Mouse (Mus musculus) intestine, embryonic 16.5 days (tissue): ENCODE results near the gene Herc1. TPM values are rescaled to one million over a fixed set of nuclear protein-coding genes. Genes with fewer than 3 reads are reported as not detected.
A peak's percentile ranks its signal among the peaks of the same experiment; 100 is the strongest.

Experiments
- ATAC-seq: fragments of 200-750 bp; cut with Nextera tagmentation; 2 replicates; pipeline ENCODE4 v1.8.0; 2017; ENCODE audit warnings: moderate TSS enrichment, moderate library complexity
- H3K27ac ChIP-seq: fragments of 300-500 bp; sonication (generic); 2 replicates; pipeline ENCODE4 v1.5.1; 2014; ENCODE audit warnings: mild to moderate bottlenecking, low read length
- H3K27me3 ChIP-seq: fragments of 300-500 bp; sonication (generic); replicated peaks from 2 replicates; pipeline ENCODE4 v1.6.1; 2014; ENCODE audit warnings: low read length, control low read depth, mixed read lengths; ENCODE audit not compliant: control insufficient read depth, insufficient read depth
- H3K36me3 ChIP-seq: fragments of 300-500 bp; sonication (generic); 2 replicates; pipeline ENCODE4 v1.6.1; 2014; ENCODE audit warnings: low read length, control low read depth; ENCODE audit not compliant: control insufficient read depth, insufficient read depth
- H3K4me1 ChIP-seq: fragments of 300-500 bp; sonication (generic); 2 replicates; pipeline ENCODE4 v1.6.1; 2014; ENCODE audit warnings: low read length, control low read depth, mixed read lengths; ENCODE audit not compliant: control insufficient read depth, insufficient read depth
- H3K4me2 ChIP-seq: fragments of 300-500 bp; sonication (generic); 2 replicates; pipeline ENCODE4 v1.6.1; 2014; ENCODE audit warnings: low read depth, low read length, control low read depth
- H3K4me3 ChIP-seq: fragments of 300-500 bp; sonication (generic); 2 replicates; pipeline ENCODE4 v1.5.1; 2014; ENCODE audit warnings: mild to moderate bottlenecking, low read length
- H3K9ac ChIP-seq: fragments of 300-500 bp; sonication (generic); 2 replicates; pipeline ENCODE4 v1.6.1; 2014; ENCODE audit warnings: low read depth, low read length
- H3K9me3 ChIP-seq: fragments of 300-500 bp; sonication (generic); 2 replicates; pipeline ENCODE4 v1.6.1; 2016; ENCODE audit warnings: low read length, control low read depth; ENCODE audit not compliant: control insufficient read depth
- WGBS: fragments of 180-500 bp; shearing (Covaris S2); extraction: QIAGEN DNeasy Blood & Tissue Kit; methylation state at CpG from one replicate; pipeline ENCODE4 v1.1.7; 2014; 5-methylcytosine and 5-hydroxymethylcytosine counted together
- polyA plus RNA-seq: library from polyadenylated mRNA; unstranded; fragments of >200 nt; fragmentation: Nextera tagmentation; extraction: Ambion mirVana; gene quantifications from 2 replicates; pipeline ENCODE4 v1.2.1, GENCODE M21; 2015

Herc1 gene
- 12.8 and 13.8 TPM in 2 replicates for polyA plus RNA-seq

DNA sequence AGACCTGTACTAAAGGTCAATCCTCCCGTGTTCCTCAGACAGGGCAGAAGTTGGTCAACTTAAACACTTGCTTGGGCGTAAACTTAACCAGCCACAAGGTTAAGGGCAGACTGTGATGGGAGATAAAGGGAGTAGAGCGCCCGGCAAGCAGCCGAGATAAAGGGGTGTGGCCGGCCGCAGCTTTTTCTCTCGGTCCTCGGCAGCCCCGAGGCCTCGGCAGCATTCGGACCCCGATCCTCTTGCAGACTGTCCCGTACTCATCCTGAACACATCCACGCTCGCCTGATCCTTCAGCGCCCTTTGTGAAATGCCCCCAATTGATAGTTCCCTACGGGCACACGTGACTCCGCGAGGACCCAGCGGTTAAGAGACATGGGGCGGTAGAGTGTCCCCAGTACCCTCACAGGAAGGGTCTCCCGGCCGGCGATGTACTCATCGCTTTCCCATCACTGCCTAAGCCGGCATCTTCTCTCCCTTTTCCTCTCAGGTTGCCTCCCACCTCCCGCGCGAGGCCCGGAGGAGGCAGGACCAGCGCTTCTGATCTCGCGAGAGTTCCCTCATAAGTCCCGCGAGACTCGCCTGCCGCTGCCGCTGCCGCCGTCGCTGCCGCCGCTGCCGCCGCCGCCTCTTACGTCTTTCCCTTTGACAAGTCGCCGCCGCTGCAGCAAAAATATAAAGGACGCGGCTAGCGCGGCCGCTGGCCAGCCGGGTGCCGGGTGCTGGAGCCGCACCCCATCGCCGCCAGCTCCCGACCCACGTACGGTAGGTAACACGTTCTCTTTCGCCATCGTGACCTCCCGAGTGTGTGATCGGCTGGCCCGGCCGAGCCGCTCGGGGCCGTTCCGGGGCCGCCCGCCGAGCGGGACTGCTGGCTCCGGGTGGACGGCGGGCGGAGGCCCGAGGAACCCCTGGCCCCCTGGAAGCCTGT is at the start of gene Herc1:
Gene Herc1, plus strand, starts transcription at position 591 of the 928 bp plus-strand sequence.
- H3K36me3 ChIP-seq, result no peaks in the 10 kb centered on the region
- peak within 1 kb of the TSS; percentile 99 for H3K9ac ChIP-seq
- peaks cover 14% of the 10 kb centered on the region for H3K4me1 ChIP-seq
- no peaks in the 10 kb centered on the region for H3K9me3 ChIP-seq
- peak within 1 kb of the TSS; percentile 97 for H3K27ac ChIP-seq
- H3K27me3 ChIP-seq, result 0 out of 2 replicates have a peak, but pooled peaks cover 2% of the 10 kb centered on the region
- H3K4me2 ChIP-seq, result peak within 1 kb of the TSS; percentile 78
- H3K4me3 ChIP-seq, result peak within 1 kb of the TSS; percentile 93
- WGBS, result under 1% methylated on average over 85 of the region's 85 CpGs
- ATAC-seq, result peak; percentile 92

DNA sequence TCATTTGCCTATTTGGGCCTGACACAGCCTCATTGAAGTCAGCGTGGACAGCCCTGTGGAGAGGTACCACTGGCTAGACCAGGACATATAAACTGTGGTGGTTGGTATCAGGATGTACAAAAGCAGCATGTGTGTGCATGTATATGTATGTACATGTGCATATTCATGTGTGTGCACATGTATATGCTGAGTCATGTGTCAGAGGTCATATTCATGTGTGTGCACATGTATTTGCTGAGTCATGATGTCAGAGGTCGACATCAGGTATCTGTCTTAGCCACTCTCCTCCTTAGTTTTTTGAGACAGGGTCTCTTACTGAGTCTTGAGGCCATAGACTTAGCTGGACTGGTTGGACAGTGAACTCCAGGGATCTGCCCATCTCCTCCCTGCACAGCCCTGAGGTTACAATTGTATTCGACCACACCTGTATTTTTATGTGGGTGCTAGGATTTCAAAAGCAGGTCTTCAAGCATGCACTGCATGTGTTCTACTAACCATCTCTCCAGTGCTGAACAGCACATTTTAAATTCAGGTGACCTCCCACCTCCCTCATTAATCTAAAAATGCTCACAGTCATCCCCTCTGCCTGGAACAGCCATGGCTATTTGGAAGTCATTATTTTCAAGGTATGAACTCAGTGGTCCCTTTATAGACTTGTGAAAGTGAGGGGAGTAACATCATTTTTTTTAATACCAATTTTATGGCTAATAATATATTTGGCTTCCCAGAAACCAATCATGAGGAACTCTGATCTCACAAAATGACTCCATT is 45.7 kb upstream of the Herc1 start:
- no peaks in the 10 kb centered on the region for H3K36me3 ChIP-seq
- ATAC-seq, result no peak
- H3K9ac ChIP-seq, result no peak overlapping the region
- no peaks in the 10 kb centered on the region for H3K27me3 ChIP-seq
- H3K4me2 ChIP-seq, result no peak overlapping the region
- H3K27ac ChIP-seq, result no peak overlapping the region
- H3K9me3 ChIP-seq, result no peaks in the 10 kb centered on the region
- WGBS, result 84% methylated on average over 3 of the region's 3 CpGs
- H3K4me3 ChIP-seq, result no peak overlapping the region
- H3K4me1 ChIP-seq, result peaks cover 3% of the 10 kb centered on the region; the same call in 1 of the 2 replicates

DNA sequence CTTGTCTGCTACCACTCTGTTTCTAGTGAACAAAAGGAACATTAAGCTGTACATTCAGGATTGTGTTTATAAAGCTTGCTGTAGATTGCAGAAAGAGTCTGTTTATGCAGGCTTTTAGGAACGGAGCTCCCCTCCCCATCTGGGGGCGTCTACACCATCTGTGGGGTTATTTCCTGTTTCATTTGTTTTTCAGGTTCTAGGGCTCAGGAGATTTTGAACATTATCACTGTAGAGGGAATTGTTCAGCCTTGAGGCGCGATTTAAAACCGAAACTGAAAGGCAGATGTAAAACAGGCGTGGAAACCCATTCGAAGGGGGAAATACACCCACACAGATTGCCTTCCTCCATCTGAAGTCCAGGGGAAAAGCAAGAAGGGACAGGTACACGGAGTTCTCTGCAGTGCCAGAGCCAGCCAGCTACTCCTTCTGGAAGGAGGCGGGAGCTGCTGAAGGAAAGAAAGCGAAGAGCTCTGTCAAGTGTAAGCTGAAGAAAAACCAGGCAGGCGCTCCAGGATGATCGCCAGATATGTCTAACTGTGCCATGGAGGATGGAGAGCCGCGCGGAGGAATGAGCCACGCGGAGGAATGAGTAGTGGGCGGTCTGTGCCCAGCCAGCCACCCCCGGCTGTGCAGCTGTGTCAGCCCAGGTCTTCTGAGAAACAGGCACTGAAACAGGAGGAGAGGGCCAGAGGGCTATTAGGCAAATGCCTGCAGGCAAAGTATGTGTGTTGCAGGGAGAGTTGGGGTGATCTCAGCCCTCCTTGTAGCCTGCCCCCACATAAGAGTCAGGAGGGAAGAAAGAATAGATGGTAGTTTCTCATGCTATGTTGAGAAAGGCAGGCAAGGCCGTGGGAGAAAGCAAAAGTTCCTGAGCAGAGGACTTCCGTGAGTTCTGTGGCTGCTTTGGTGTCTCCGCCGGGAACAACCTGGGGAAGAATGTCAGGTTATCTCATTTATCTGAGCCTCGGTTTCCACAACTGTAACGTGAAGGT is 44.8 kb upstream of the Herc1 start:
- no peak for ATAC-seq
- Histone ChIP-seq H3K27me3 (no peaks in the 10 kb centered on the region), H3K36me3 (no peaks in the 10 kb centered on the region), H3K9me3 (no peaks in the 10 kb centered on the region), H3K4me2 (peak overlapping the region; percentile 53), H3K9ac (peak overlapping the region; percentile 34), H3K4me3 (peak overlapping the region; percentile 38), H3K27ac (no peak overlapping the region), H3K4me1 (peaks cover 3% of the 10 kb centered on the region; the same call in 1 of the 2 replicates)
- 45% methylated on average over 25 of the region's 25 CpGs for WGBS

DNA sequence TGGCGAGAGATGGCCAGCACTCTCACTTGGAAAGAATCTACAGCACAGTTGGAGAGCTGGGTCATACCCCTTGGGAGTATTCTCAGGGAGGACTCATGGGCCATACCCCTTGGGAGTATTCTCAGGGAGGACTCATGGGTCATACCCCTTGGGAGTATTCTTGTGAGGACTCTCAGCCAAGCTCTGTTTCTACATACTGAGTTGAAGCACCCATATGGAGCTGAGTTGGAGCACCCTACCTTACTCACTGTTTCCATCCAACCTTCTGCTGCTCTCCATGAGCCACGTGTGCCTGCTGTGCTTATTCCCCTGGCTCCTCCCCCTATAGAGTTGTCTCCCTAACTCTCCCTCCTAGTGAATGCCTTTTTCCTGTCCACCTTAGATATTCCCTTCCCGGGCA is 43.8 kb upstream of the Herc1 start:
- 77% methylated on average over 3 of the region's 3 CpGs for WGBS
- no peak for ATAC-seq

DNA sequence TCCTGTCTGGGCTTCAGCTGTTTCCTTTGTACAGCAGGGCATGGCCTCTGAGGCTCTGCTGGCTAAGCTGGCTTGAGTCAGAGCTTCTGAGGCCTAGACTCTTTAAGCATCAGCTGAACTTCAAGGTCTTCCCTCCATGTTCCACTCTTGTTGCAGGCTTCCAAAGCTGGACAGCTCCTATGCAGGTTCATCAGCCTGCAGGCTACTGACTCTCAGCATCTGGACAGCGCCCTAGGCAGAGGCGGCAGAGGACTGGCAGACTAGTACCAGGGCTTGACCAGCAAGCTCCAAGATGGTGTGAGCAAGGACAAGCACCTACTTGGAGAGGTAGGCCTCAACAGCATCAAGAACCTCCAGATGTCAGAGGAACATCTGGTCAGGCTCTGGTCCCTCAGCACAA is 42.9 kb upstream of the Herc1 start:
- H3K4me1 ChIP-seq, result peaks cover 3% of the 10 kb centered on the region; the same call in 1 of the 2 replicates
- H3K4me3 ChIP-seq, result no peak overlapping the region
- H3K27ac ChIP-seq, result no peak overlapping the region
- peak; percentile 48; the same call in 1 of the 2 replicates for ATAC-seq
- 24% methylated on average over 2 of the region's 2 CpGs for WGBS
- H3K9me3 ChIP-seq, result no peaks in the 10 kb centered on the region
- no peaks in the 10 kb centered on the region for H3K27me3 ChIP-seq
- H3K4me2 ChIP-seq, result no peak overlapping the region
- no peaks in the 10 kb centered on the region for H3K36me3 ChIP-seq
- no peak overlapping the region for H3K9ac ChIP-seq

More for the DNA sequence above, 43.8 kb upstream of the Herc1 start:
- Histone ChIP-seq H3K27ac (no peak overlapping the region), H3K9me3 (no peaks in the 10 kb centered on the region), H3K4me1 (peaks cover 3% of the 10 kb centered on the region; the same call in 1 of the 2 replicates), H3K4me2 (no peak overlapping the region), H3K9ac (no peak overlapping the region), H3K4me3 (no peak overlapping the region), H3K27me3 (no peaks in the 10 kb centered on the region), H3K36me3 (no peaks in the 10 kb centered on the region)

DNA sequence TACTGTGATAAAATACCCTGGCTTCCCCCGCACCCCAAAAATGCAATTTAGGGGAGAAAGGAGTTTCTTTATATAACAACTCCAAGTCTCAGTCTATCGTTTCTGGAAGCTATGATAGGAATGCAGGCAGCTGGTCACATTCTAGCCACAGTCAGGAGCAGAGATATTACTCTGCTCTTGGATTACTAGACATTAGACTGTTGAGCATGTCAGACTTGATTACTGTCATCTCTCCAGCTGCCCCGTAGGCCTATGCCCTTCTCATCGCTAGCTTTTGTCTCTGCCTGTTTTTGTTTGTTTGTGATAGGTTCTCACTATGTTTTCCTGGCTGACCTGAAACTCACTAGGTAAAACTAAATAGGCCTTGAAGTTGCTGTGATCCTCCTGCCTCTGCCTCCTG is 41.5 kb upstream of the Herc1 start:
- Histone ChIP-seq H3K4me3 (no peak overlapping the region), H3K27ac (no peak overlapping the region), H3K9ac (no peak overlapping the region), H3K27me3 (no peaks in the 10 kb centered on the region), H3K36me3 (no peaks in the 10 kb centered on the region), H3K4me1 (peaks cover 3% of the 10 kb centered on the region; the same call in 1 of the 2 replicates), H3K9me3 (no peaks in the 10 kb centered on the region), H3K4me2 (no peak overlapping the region)
- no peak for ATAC-seq
- 81% methylated on average over 4 of the region's 4 CpGs for WGBS

DNA sequence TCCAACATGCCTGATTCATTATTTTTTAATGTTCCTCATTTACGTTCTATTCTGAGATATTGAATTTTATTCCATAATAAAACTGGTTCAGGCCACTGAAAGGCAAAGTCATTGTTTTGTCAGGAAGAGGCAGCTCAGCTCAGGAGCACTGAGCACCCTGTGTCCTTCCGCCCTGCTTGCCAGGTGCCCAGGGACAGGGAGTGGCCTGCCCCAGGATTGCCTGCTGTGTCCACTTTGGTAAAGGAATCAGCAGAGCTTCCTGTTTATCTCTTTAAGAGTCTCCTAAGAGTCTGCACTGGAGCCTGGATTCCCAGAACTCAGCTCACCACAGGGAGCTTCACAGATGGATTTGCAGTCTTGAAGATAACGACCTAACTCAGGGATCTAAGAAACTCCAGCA is 38.8 kb upstream of the Herc1 start:
- Histone ChIP-seq H3K36me3 (no peaks in the 10 kb centered on the region), H3K4me3 (no peak overlapping the region), H3K27me3 (no peaks in the 10 kb centered on the region), H3K9me3 (no peaks in the 10 kb centered on the region), H3K4me2 (no peak overlapping the region), H3K9ac (no peak overlapping the region), H3K27ac (no peak overlapping the region), H3K4me1 (no peaks in the 10 kb centered on the region)
- 39% methylated on average over 3 of the region's 3 CpGs for WGBS
- ATAC-seq, result no peak

DNA sequence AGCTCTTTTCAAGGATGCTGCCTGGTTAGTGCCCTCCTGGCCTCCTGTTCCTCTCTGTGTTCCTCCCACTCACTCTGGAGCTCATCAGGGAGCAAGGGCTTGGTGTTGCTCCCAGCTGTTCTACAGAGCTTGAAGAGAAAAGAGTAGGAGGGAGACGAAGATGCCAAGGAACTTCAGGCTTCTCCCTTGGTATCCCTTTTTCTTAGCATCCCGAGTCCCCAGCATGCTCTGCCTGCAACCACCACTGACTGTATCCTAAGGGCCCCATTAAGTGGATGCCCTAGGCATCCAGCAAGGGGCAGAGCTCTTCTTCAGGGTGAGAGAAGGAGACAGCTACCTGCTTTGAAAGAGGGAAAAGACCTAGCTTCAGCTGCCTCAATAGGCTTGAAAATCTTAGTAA is 33.6 kb upstream of the Herc1 start:
- H3K36me3 ChIP-seq, result no peaks in the 10 kb centered on the region
- no peak for ATAC-seq
- no peak overlapping the region for H3K27ac ChIP-seq
- no peaks in the 10 kb centered on the region for H3K27me3 ChIP-seq
- H3K4me2 ChIP-seq, result no peak overlapping the region
- no peaks in the 10 kb centered on the region for H3K9me3 ChIP-seq
- H3K9ac ChIP-seq, result no peak overlapping the region
- WGBS, result 72% methylated on average over 2 of the region's 2 CpGs
- H3K4me1 ChIP-seq, result no peaks in the 10 kb centered on the region
- no peak overlapping the region for H3K4me3 ChIP-seq
